Mouse (Mus musculus) lung, postnatal 0 days (tissue): ENCODE results near the gene Rhof.

Source experiments
- CTCF ChIP-seq: IDR thresholded peaks from 2 replicates; pipeline ENCODE4 v1.5.1; 2016; ENCODE audit warnings: antibody characterized with exemption, mild to moderate bottlenecking
- EP300 ChIP-seq: IDR thresholded peaks from 2 replicates; pipeline ENCODE4 v1.6.1; 2016; ENCODE audit warnings: antibody characterized with exemption, mild to moderate bottlenecking, control low read depth

GRCm38 (mm10) chr5:123134875-123135382 lies 2.4 kb upstream of the Rhof start:
- TF ChIP-seq CTCF (no peak), EP300 (no peak)
